Comparison of ENCODE assay signal across 16 mouse cellular contexts in genomic region chr12:71999671-72000070, GRCm38 (mm10).
"Had no signal": no experiment of that assay in that cellular context is flagged by ENCODE, and none has a peak within 500 bp of the region (broad histone marks: within the 10 kb centered on the region; RNA-seq: fewer than 3 reads in every experiment).

No protein-coding gene starts in this region.

- H3K4me2 ChIP-seq: neural tube, embryonic 13.5 days; neural tube, embryonic 15.5 days; stomach, embryonic 15.5 days had no signal

- H3K9me3 ChIP-seq: neural tube, embryonic 13.5 days; neural tube, embryonic 15.5 days; stomach, embryonic 15.5 days had no signal

- H3K36me3 ChIP-seq: neural tube, embryonic 15.5 days; stomach, embryonic 15.5 days had no signal

- DNase-seq: retina, postnatal 1 day; right cerebral cortex, adult 18-20 months; right cerebral cortex, postnatal 14 days; right cerebral cortex, postnatal 25 days; right cerebral cortex, postnatal 4 days; spleen, adult 18-20 months; thymus, adult 18-20 months; thymus, adult 2 months; thymus, postnatal 14 days; thymus, postnatal 25 days; thymus, postnatal 36 days; thymus, postnatal 4 days had no signal

- H3K4me3 ChIP-seq: neural tube, embryonic 13.5 days; neural tube, embryonic 15.5 days; stomach, embryonic 15.5 days had no signal

- H3K4me1 ChIP-seq: neural tube, embryonic 13.5 days; neural tube, embryonic 15.5 days; stomach, embryonic 15.5 days had no signal

- H3K9ac ChIP-seq: neural tube, embryonic 13.5 days; neural tube, embryonic 15.5 days; stomach, embryonic 15.5 days had no signal

- H3K27me3 ChIP-seq: neural tube, embryonic 13.5 days; neural tube, embryonic 15.5 days; stomach, embryonic 15.5 days had no signal

- H3K27ac ChIP-seq: neural tube, embryonic 13.5 days; neural tube, embryonic 15.5 days; stomach, embryonic 15.5 days; stomach, postnatal 0 days had no signal
